Mouse (Mus musculus) CH12.LX (cell line): ENCODE data around the gene 4932414N04Rik. TPM values are rescaled to one million over a fixed set of nuclear protein-coding genes. Genes with fewer than 3 reads are reported as not detected.
"Not testable (repeated sequence)": the region's sequence is repeated elsewhere in the genome, so short reads cannot be mapped to it uniquely, and the experiment has no call there.

Experiments
- DNase-seq: peaks from one replicate; pipeline ENCODE4 v3.0.0-alpha.2; 2013; ENCODE audit errors: extremely low read depth
- H3K27ac ChIP-seq: 2 replicates; pipeline ENCODE4 v1.5.1; 2012; ENCODE audit warnings: low read depth, mild to moderate bottlenecking, control low read depth, moderate library complexity; ENCODE audit not compliant: insufficient read depth
- H3K27me3 ChIP-seq: replicated peaks from 2 replicates; pipeline ENCODE3; 2012; ENCODE audit warnings: inconsistent platforms
- H3K36me3 ChIP-seq, 2 experiments: replicated peaks in 1 of 2; 2 replicates each; pipeline versions ENCODE3 to v1.6.1; 2012; ENCODE audit warnings: inconsistent platforms in 1 of 2, low read length in 1 of 2, mild to moderate bottlenecking in 1 of 2, mixed read lengths in 1 of 2, moderate library complexity in 1 of 2; ENCODE audit not compliant: control insufficient read depth in 1 of 2, insufficient read depth in 1 of 2
- H3K4me1 ChIP-seq, 2 experiments: 2 replicates each; pipeline ENCODE4 v1.6.1; 2012; ENCODE audit warnings: inconsistent platforms in 1 of 2, moderate library complexity in 1 of 2; ENCODE audit not compliant: insufficient read depth in 2 of 2, control insufficient read depth in 1 of 2
- H3K4me2 ChIP-seq: 2 replicates; pipeline ENCODE4 v1.6.1; 2012; ENCODE audit warnings: low read depth, mild to moderate bottlenecking, control low read depth; ENCODE audit not compliant: poor library complexity, insufficient read depth, severe bottlenecking
- H3K4me3 ChIP-seq, 3 experiments: fragments of 150-350 bp in 1 of 3; sonication (generic) in 1 of 3; replicated peaks in 1 of 3; 2 replicates each; pipeline versions ENCODE3 to v1.5.1; 2011 to 2012; ENCODE audit warnings: low read depth in 2 of 3, low read length in 2 of 3, mild to moderate bottlenecking in 2 of 3, moderate library complexity in 2 of 3, control low read depth in 1 of 3, improper control_type of control experiment in 1 of 3, inconsistent platforms in 1 of 3, mixed read lengths in 1 of 3; ENCODE audit not compliant: poor library complexity in 1 of 3
- H3K79me2 ChIP-seq: replicated peaks from 2 replicates; pipeline ENCODE4 v1.6.1; 2012; ENCODE audit warnings: mild to moderate bottlenecking, moderate library complexity; ENCODE audit not compliant: control insufficient read depth, poor library complexity, insufficient read depth, severe bottlenecking; ENCODE audit errors: extremely low read depth
- H3K9ac ChIP-seq: 2 replicates; pipeline ENCODE4 v1.6.1; 2012; ENCODE audit warnings: low read depth, mild to moderate bottlenecking, control low read depth, moderate library complexity; ENCODE audit not compliant: insufficient read depth
- H3K9me3 ChIP-seq: replicated peaks from 2 replicates; pipeline ENCODE3; 2012; ENCODE audit warnings: low read length, inconsistent platforms, mixed read lengths
- CHD1 ChIP-seq: IDR thresholded peaks from 2 replicates; pipeline ENCODE4 v1.6.1; 2012; ENCODE audit warnings: low read depth, low read length, improper control_type of control experiment, inconsistent platforms
- CHD2 ChIP-seq: IDR thresholded peaks from 2 replicates; pipeline ENCODE4 v1.6.1; 2011; ENCODE audit warnings: low read length, improper control_type of control experiment
- HCFC1 ChIP-seq: IDR thresholded peaks from 2 replicates; pipeline ENCODE4 v1.6.1; 2012; ENCODE audit warnings: low read depth, mild to moderate bottlenecking, inconsistent platforms, low read length, improper control_type of control experiment
- MAX ChIP-seq: IDR thresholded peaks from 2 replicates; pipeline ENCODE4 v1.6.1; 2011; ENCODE audit warnings: low read length, improper control_type of control experiment
- NELFE ChIP-seq: IDR thresholded peaks from 2 replicates; pipeline ENCODE4 v1.6.1; 2011; ENCODE audit warnings: low read depth, low read length, improper control_type of control experiment
- PAX5 ChIP-seq: IDR thresholded peaks from 2 replicates; pipeline ENCODE4 v1.6.1; 2012; ENCODE audit warnings: low read length, inconsistent platforms, mixed read lengths
- RAD21 ChIP-seq: IDR thresholded peaks from 2 replicates; pipeline ENCODE4 v1.6.1; 2011; ENCODE audit warnings: low read depth, mild to moderate bottlenecking, low read length, improper control_type of control experiment, moderate library complexity
- RCOR1 ChIP-seq: conservative IDR thresholded peaks from 2 replicates; pipeline ENCODE4 v1.6.1; 2012; ENCODE audit warnings: low read depth, mild to moderate bottlenecking, inconsistent platforms, low read length, improper control_type of control experiment
- SMC3 ChIP-seq: IDR thresholded peaks from 2 replicates; pipeline ENCODE4 v1.6.1; 2011; ENCODE audit warnings: low read depth, low read length, improper control_type of control experiment
- TCF12 ChIP-seq: IDR thresholded peaks from 2 replicates; pipeline ENCODE4 v1.6.1; 2014; ENCODE audit warnings: low read depth, mild to moderate bottlenecking, inconsistent platforms, low read length, improper control_type of control experiment
- UBTF ChIP-seq: IDR thresholded peaks from 2 replicates; pipeline ENCODE4 v1.6.1; 2012; ENCODE audit warnings: low read depth, mild to moderate bottlenecking, inconsistent platforms, low read length, improper control_type of control experiment, moderate library complexity
- USF2 ChIP-seq: conservative IDR thresholded peaks from 2 replicates; pipeline ENCODE4 v1.6.1; 2011; ENCODE audit warnings: low read depth, low read length, improper control_type of control experiment
- ZNF384 ChIP-seq: IDR thresholded peaks from 2 replicates; pipeline ENCODE4 v1.6.1; 2012; ENCODE audit warnings: low read depth, low read length, improper control_type of control experiment, inconsistent platforms
- dilution Hi-C: fragments of 300-500 bp; cut with MboI; formaldehyde crosslinking; loops from 2 replicates; pipeline ENCODE4 v1.14.3; 2020; ENCODE audit warnings: low sequenced_read_pairs; ENCODE audit not compliant: extremely low pct_unique_long_range_greater_than_20kb, extremely low pct_ligation_motif_present
- in situ Hi-C: fragments of 300-500 bp; cut with MboI; formaldehyde crosslinking; loops from 3 replicates; pipeline ENCODE4 v1.14.3; 2019; ENCODE audit warnings: low sequenced_read_pairs, low pct_ligation_motif_present, low pct_unique_long_range_greater_than_20kb, mixed read lengths
- polyA plus RNA-seq: library from polyadenylated mRNA; unstranded; fragments of >175 nt; gene quantifications from 2 replicates; pipeline ENCODE4 v1.2.1, GENCODE M21; 2012; ENCODE audit warnings: low read depth; ENCODE audit not compliant: insufficient read length
- total RNA-seq, 2 experiments: library from RNA; depleted of rRNA; stranded (reverse); fragments of 300-350 nt in 1 of 2; fragments of >200 nt in 1 of 2; gene quantifications; 2 replicates each; pipeline ENCODE4 v1.2.3; 2012 to 2014

Gene 4932414N04Rik
- not detected in 2 replicates for total RNA-seq (2012; rRNA removed)
- total RNA-seq (2014; rRNA removed): not detected in 2 replicates
- not detected in 2 replicates for polyA plus RNA-seq

DNA sequence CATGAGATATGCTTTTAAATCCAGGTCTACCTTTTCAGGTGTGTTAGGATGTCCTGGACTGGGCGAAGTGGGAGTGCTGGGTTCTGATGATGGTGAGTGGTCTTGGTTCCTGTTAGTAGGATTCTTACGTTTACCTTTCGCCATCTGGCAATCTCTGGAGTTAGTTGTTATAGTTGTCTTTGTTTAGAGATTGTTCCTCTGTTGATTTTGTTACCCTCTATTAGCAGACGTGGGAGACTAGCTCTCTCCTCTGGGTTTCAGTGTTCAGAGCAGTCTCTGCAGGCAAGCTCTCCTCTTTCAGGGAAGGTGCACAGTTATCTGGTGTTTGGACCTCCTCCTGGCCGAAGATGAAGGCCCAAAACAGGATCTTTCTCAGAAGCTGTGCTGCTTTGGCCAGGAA is at the start of gene 4932414N04Rik:
4932414N04Rik (plus strand) TSS at position 301 of the 400 bp plus-strand sequence.
- in situ Hi-C loops, H3K79me2 ChIP-seq, H3K9ac ChIP-seq, H3K4me1 ChIP-seq, H3K4me3 ChIP-seq, H3K27ac ChIP-seq, H3K27me3 ChIP-seq, H3K4me2 ChIP-seq, DNase-seq, H3K36me3 ChIP-seq, dilution Hi-C loops: not testable (repeated sequence)
- peaks cover 10% of the 10 kb centered on the region for H3K9me3 ChIP-seq

DNA sequence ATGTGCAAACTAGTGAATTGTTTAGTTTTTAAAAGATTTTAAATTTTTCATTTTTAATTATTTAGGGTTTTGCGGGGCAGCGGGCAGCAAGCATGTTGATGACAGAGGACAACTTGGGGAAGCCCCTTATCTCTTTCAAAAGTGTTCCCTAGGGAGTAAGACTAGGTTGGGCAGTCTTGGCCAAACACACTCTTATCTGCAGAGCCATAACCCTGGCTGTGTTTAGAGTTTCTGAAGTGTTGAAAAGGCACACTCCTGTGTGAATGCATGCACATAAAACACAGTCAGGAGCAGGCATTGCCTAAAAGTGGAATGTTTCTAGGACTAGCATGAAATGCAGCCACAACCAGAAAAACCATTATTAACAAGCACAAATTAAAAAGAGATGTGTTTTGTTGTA is 75.9 kb downstream of the 4932414N04Rik start:
- H3K27me3 ChIP-seq: no peaks in the 10 kb centered on the region
- H3K9me3 ChIP-seq: peaks cover 36% of the 10 kb centered on the region
- no peaks in the 10 kb centered on the region for H3K79me2 ChIP-seq
- no peak for DNase-seq
- no peaks in the 10 kb centered on the region for H3K36me3 ChIP-seq
- no peak overlapping the region for H3K4me3 ChIP-seq
- no peak overlapping the region for H3K9ac ChIP-seq
- no peaks in the 10 kb centered on the region for H3K4me1 ChIP-seq
- dilution Hi-C loops (no loop called here), in situ Hi-C loops (no loop called here)
- H3K27ac ChIP-seq: no peak overlapping the region
- TF ChIP-seq RCOR1 (no peak), TCF12 (no peak), HCFC1 (no peak), NELFE (no peak), CHD1 (no peak), UBTF (no peak), PAX5 (no peak), SMC3 (no peak), MAX (no peak), USF2 (no peak), ZNF384 (no peak), CHD2 (no peak), RAD21 (no peak)
- H3K4me2 ChIP-seq: no peak overlapping the region
